Mouse (Mus musculus): ENCODE results near the gene Ncbp3.
"Not testable (repeated sequence)": the region's sequence is repeated elsewhere in the genome, so short reads cannot be mapped to it uniquely, and the experiment has no call there.

Ncbp3 gene

GRCm38 (mm10) chr11:73084804-73085231 is 37.2 kb downstream of the Ncbp3 start:
- DNase-seq (ENCODE audit: extremely low spot score, low read depth, low spot score) = no peak

- no peak for DNase-seq (ENCODE audit: extremely low spot score, low read depth, low spot score)
These were observed 37.8 kb downstream of the Ncbp3 start for GRCm38 (mm10) chr11:73085391-73085790.

GRCm38 (mm10) chr11:73087700-73088480 is 40.3 kb downstream of the Ncbp3 start:
- no peak for DNase-seq (ENCODE audit: extremely low spot score, low read depth, low spot score)

GRCm38 (mm10) chr11:73090283-73090682 is 42.7 kb downstream of the Ncbp3 start, which contains the start of gene Itgae:
Gene Itgae, plus strand, starts transcription at chr11:73090583.
- DNase-seq (ENCODE audit: extremely low spot score, low read depth, low spot score) = no peak

- no peak for DNase-seq (ENCODE audit: extremely low spot score, low read depth, low spot score)
These were observed 43.2 kb downstream of the Ncbp3 start for GRCm38 (mm10) chr11:73090826-73091225.

- no peak for DNase-seq (ENCODE audit: extremely low spot score, low read depth, low spot score)
These were observed 44.5 kb downstream of the Ncbp3 start for GRCm38 (mm10) chr11:73092057-73092456.

- no peak for DNase-seq (ENCODE audit: extremely low spot score, low read depth, low spot score)
These were observed 45.3 kb downstream of the Ncbp3 start for GRCm38 (mm10) chr11:73092877-73093276.

GRCm38 (mm10) chr11:73094231-73094995 is 46.8 kb downstream of the Ncbp3 start:
- DNase-seq (ENCODE audit: extremely low spot score, low read depth, low spot score) = no peak

GRCm38 (mm10) chr11:73098860-73099259 is 51.3 kb downstream of the Ncbp3 start:
- DNase-seq (ENCODE audit: extremely low spot score, low read depth, low spot score) = no peak

GRCm38 (mm10) chr11:73099976-73100750 is 52.6 kb downstream of the Ncbp3 start:
- DNase-seq (ENCODE audit: extremely low spot score, low read depth, low spot score) = no peak

GRCm38 (mm10) chr11:73101308-73101707 is 53.7 kb downstream of the Ncbp3 start:
- DNase-seq (ENCODE audit: extremely low spot score, low read depth, low spot score) = no peak

- no peak for DNase-seq (ENCODE audit: extremely low spot score, low read depth, low spot score)
These were observed 57.7 kb downstream of the Ncbp3 start for GRCm38 (mm10) chr11:73105246-73105645.

GRCm38 (mm10) chr11:73107358-73107757 is 59.8 kb downstream of the Ncbp3 start:
- not testable (repeated sequence) for DNase-seq (ENCODE audit: extremely low spot score, low read depth, low spot score)

- DNase-seq (ENCODE audit: extremely low spot score, low read depth, low spot score) = no peak
These were observed 60.8 kb downstream of the Ncbp3 start for GRCm38 (mm10) chr11:73108195-73108897.

GRCm38 (mm10) chr11:73108898-73109625 is 61.5 kb downstream of the Ncbp3 start:
- DNase-seq (ENCODE audit: extremely low spot score, low read depth, low spot score) = no peak

- no peak for DNase-seq (ENCODE audit: extremely low spot score, low read depth, low spot score)
These were observed 62.4 kb downstream of the Ncbp3 start for GRCm38 (mm10) chr11:73109941-73110340.

GRCm38 (mm10) chr11:73111414-73111813 is 63.8 kb downstream of the Ncbp3 start:
- no peak for DNase-seq (ENCODE audit: extremely low spot score, low read depth, low spot score)

- DNase-seq (ENCODE audit: extremely low spot score, low read depth, low spot score) = no peak
These were observed 78.9 kb downstream of the Ncbp3 start for GRCm38 (mm10) chr11:73126495-73126894.

- DNase-seq (ENCODE audit: extremely low spot score, low read depth, low spot score) = no peak
These were observed 83.4 kb downstream of the Ncbp3 start for GRCm38 (mm10) chr11:73131020-73131419.

- no peak for DNase-seq (ENCODE audit: extremely low spot score, low read depth, low spot score)
These were observed 85.4 kb downstream of the Ncbp3 start for GRCm38 (mm10) chr11:73132999-73133398.

All from hindlimb bud, embryonic 11.5 days (tissue).